Mouse (Mus musculus): Measurements from ENCODE around the gene Olfr1178.

Olfr1178 gene

DNA sequence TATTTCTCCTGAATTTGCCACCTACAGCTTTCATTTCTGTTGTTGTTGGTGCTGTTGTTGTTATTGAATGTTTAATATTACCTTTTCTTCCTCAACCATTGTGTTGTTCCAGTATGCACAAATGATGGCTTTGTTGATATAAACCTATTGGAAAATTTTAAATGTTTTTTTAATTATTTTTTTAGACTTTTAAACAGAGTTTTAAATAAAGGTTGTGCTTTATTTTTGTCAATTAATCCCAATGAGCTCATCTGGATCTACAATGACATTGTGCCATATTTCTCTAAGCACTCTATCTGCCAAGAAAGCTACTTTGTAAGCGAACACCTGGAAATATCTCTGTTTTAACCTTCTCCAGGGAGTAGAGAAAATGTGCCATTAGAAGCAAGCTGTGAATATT is at the start of gene Olfr1178:
Gene Olfr1178 (plus strand): TSS at position 301 of the 400 bp plus-strand sequence.
- DNase-seq = no peak

DNA sequence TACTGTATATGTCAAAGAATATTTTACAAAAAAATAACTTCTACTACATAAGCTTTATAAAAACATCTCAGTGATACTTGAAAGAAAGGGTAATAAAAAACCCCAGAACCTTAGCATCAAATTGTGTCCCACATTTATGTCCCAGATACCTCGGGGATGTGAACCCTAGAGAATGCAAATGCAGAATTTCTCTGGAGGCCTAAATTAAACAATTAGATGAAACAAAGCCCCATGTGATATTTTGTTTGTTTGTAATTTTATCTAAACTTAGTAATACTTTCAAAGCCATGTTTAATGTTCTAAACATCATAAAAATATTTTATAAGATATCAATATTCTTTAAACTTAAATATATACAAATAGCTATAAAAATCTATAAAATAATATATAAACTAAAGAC is 40.5 kb upstream of the Olfr1178 start, which contains the start of gene Olfr1177-ps:
Gene Olfr1177-ps (minus strand): TSS at position 101 of the 400 bp plus-strand sequence.
- no peak for DNase-seq

DNA sequence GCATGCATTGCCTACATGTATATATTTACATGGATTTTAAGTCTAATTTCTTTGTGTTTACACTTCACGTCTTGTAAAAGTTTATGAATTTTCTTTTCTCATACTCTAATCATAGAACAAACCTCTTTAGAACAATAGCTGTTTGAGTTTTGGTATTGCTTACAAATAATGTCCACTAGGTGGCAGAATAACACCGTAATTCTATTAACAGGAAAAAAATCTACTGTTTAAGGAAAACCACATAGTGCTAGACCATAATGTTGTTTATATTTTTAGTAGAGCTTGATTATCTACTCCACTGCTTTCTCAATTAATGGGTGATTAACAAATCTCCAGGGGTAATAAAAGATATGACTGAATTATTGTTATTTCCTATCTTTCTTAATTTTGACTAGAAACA is 30.6 kb upstream of the Olfr1178 start:
- DNase-seq = no peak

DNA sequence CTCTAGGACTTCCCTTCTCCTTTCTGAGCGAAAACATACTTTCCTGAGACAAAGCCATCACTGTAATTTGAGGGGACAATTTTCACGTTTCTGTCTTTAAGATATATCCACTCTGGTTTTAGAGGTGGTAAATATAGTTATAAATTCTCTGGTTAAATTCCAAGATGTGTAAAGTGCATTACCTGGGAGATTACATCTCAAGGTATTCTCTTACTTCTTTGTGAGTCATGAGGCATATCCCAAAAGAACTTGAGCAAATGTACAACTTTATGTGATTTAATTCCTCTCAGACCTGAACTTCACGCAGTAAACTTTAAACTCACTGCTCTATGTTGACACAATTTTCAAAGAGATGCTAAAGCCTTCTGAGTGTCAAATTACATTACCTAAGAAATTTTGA is 19.5 kb downstream of the Olfr1178 start, which contains the start of gene Olfr1179:
Gene Olfr1179 (minus strand): TSS at position 101 of the 400 bp plus-strand sequence.
- no peak for DNase-seq

DNA sequence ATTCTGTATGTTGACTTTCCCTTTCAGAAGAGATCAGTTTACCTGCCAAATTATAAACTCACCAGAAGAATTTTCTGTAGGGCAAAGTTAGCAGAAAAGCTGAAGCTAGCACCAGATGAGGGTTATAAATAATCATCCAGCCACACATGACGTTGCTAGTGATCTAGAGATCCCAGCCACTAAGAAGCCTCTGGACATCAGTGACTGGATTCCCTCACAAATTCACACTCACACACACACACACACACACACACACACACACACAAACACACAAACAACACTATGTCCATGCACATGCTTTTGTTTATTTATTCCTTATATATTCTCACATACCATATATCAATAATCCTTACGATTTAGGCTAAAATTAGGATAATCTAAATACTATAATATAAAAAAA is 32.2 kb downstream of the Olfr1178 start, which contains the start of gene Olfr1180:
Gene Olfr1180 (minus strand): TSS at position 101 of the 400 bp plus-strand sequence.
- DNase-seq = no peak

DNA sequence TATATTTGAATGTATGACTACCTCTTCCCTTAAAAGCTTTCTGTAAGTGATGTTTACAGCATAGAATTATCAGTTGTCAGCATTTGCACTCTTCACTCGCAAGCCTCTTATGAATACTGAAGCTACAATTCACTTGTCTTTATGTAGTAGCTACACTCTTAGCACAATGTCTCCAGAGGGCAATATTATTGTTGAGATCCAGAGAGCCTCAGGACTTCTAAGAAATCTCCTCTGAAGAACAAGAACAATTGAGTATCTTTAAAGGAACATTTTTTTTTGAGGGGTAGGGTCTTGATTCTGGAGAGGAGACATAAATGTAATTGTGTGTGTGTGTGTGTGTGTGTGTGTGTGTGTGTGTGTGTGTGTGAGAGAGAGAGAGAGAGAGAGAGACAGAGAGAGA is 39.2 kb downstream of the Olfr1178 start, which contains the start of gene Olfr1181:
Gene Olfr1181 (minus strand): TSS at position 101 of the 400 bp plus-strand sequence.
- DNase-seq = no peak

DNA sequence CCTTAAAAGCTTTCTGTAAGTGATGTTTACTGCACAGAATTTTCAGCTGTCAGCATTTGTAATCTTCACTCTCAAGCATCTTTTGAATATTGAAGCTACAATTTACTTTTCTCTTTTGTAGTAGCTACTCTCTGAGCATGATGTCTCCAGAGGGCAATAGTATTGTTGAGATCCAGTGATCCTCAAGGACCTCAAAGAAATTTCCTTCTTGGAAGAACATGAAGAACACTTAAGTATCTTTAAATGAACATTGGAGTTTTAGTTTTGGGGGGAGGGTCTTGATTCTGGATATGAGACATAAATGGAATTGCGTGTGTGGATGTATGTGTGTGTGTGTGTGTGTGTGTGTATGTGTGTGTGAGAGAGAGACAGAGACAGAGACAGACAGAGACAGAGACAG is 62.2 kb downstream of the Olfr1178 start, which contains the start of gene Gm13757:
Gene Gm13757 (minus strand): TSS at position 101 of the 400 bp plus-strand sequence.
- DNase-seq = no peak
